Mouse (Mus musculus): ENCODE results near the gene Bag5.
"Not testable (repeated sequence)": the region's sequence is repeated elsewhere in the genome, so short reads cannot be mapped to it uniquely, and the experiment has no call there.

The Bag5 gene

DNA sequence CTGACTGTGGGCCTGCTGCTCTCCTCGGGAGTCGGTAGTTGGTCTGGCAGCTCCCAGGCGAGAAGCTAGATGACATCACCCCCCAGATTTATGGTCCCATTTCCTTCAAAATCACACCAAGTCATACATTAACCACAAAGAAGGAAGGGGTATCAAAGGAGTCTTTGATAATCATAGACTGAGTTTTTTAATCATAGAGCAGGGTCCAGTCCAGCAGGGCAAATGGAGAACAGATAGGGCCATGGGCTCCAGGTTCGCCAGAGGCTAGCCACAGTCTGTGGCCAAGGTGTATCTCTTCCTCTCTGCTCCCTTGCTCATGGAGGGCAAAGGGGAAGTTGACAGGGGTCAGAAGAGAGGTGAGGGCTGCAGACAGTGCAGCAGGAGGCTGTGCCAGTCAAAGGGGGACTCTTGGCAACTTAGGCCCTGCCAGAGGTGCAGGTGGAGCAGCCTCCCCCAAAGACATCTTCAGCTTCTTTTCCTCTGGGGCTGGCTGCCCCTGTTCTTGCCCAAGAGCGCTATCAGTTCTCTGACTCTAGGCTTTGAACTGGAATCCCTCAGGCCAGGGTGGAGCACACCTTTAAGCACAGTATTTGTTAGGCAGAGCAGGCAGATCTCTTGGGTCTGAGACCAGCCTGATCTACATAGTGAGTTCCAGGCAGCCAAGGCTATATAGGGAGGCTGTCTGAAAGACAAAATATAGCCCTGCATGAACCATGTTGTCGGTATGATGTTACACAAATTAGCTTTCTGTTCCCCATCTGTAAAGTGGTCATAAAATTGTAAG, 37.1 kb downstream of the Bag5 start:
- DNase-seq (ENCODE audit: low read depth, low spot score), result no peak

DNA sequence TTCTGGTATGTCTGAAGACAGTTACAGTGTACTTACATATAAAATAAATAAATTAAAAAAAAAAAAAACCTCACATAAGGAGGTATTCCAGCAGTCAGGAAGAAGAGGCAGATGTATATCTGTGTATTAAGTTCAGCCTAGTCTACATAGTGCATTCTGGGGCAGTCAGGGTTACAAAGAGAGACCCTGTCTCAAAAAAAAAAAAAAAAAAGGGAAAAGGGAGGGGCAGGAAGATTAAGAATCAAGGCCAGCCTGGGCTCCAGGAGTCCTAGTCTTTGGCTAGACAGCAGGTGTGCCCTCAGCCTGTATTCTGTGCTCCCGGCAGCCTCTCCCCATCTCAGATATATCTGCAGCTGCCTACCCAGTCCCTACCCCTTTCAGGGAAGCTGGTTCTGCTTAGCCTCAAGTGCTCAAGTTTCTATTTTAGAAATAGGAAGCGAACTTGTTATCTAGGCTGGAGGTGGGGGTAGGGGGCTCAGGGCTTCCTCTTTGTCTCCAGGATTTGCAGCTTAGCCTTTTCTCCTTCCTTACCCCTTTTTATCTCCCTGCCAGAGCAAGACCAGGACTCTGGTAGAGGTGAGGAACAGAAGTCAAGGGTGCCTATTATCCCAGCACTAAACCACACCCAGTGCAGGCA, 38.1 kb downstream of the Bag5 start:
- no peak for DNase-seq (ENCODE audit: low read depth, low spot score)

DNA sequence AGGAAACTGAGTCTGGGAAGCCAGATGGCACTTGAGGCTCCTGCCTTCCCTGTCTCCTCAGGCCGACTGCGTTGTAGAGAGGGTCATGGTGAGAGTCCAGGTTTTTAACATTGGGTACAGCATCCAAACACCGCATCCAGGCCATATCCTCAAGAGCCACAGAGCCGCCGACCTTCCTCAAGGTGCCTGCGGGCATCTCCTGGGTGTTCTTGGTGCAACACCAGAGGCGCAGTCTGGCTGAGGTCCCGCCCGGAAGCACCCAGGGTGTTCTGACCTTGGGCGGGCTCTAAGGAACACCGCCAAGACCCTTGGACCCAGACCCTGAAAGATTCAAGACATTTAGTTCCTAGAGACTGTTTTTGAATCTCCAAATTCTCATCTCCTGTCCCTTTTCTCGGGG, 40.5 kb downstream of the Bag5 start:
- DNase-seq (ENCODE audit: low read depth, low spot score), result no peak

DNA sequence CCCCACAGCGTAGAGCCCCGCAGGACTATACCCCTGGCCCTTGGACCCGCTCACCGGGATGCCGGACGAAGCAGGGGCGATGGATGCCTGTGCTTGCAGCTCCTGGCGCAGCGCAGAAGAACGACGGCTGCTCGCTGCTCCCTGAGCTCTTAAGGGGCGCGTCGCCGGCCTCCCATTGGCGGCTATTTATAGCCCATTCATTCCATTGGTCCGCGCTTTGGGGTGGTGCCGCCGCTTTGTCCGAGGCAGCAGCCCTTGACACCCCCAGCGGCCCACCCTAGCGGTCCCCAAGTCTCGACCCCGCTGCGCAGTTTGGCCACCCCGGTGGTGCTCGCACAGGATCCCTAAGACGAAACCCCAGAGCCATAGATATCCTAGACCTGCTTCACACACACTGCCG, 40.9 kb downstream of the Bag5 start, which contains the start of gene Ckb:
Gene Ckb, minus strand, starts transcription at position 163 of the 400 bp plus-strand sequence.
- peak; percentile 85 for DNase-seq (ENCODE audit: low read depth, low spot score)

DNA sequence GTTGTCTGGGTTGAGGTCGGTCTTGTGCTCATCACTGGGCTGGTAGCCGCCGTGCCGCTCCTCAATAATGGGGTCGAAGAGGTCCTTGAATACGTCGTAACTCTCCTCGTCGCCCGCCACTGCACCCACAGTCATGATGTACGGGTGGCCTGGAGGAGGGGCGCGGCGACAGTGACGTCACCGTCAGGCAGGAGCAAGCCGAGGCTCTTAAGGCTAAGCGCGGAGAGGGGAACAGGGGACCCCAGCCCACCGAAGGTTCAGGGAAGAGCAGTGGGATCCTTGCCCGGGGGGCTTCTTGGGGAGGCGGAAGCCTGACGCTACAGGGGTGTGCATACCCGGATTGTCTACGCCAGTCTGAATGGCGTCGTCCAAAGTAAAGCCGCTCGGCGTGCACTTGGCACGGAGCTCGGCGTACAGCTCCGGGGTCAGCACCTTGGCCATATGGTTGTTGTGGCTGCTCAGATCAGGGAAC, 41.6 kb downstream of the Bag5 start:
- no peak for DNase-seq (ENCODE audit: low read depth, low spot score)

DNA sequence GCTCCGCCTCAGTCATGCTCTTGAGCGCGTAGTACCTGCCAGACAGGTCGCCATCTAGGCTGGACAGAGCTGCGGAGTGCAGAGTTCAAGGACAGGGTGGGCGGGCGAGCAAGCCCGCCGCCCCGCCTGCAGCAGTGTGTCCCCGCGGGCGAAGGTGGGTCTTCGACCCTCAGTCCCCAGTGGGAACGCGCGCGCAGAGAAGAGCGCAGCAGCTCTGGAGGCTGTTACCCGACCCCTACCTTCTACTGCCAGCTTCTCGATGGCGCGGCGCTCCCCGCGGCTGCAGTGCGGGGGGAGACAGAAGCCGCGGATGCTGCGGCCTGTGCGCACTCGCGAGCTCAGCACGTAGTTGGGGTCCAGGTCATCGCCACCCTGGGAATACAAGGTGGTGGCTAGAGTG, 42.1 kb downstream of the Bag5 start:
- DNase-seq (ENCODE audit: low read depth, low spot score), result no peak

DNA sequence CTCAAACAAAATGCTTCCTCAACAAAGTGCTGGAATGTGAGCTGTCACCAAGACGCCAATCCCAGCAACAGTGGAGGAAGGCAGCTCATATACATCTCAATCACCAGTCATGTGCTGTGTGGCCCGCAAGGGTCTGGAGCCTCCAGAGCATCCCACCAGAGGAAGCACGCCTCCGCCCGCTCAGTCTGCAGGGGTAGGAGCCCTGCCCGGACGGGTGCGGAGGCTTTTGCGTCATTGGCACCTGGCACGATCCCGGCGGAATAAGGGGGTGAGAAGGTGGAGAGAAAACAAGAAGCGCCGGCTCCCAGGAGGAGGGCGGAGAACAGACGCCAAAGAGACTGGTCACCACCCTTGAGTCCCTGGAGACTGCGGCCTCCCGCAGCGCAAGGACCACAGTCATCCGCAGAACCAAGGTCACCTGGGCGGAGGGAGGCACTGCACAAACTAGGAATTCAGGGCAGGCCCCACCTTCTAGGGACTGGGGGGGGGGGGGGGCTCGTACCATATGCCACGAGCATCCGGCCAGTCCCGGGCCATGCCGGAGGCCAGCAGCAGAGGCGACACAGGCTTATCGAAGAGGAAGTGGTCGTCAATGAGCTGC, 42.6 kb downstream of the Bag5 start:
- no peak for DNase-seq (ENCODE audit: low read depth, low spot score)

DNA sequence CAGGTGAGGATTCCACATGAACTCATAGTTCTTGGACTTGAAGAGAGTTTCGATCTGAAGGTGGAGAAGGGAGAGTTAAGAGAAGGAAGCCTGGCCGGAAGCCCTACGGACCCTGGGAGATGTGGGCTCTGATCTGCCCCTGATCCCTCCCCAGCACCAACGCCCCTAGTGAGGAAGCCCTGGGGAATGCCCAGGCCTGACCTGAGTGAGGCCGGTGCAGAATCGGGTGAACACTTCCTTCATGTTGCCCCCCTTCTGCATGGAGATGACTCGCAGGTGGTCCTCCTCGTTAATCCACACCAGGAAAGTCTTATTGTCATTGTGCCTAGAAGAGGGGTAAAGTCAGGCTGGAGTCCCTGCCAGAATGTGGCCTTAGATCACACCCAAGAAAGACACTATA, 43.1 kb downstream of the Bag5 start:
- DNase-seq (ENCODE audit: low read depth, low spot score), result no peak

DNA sequence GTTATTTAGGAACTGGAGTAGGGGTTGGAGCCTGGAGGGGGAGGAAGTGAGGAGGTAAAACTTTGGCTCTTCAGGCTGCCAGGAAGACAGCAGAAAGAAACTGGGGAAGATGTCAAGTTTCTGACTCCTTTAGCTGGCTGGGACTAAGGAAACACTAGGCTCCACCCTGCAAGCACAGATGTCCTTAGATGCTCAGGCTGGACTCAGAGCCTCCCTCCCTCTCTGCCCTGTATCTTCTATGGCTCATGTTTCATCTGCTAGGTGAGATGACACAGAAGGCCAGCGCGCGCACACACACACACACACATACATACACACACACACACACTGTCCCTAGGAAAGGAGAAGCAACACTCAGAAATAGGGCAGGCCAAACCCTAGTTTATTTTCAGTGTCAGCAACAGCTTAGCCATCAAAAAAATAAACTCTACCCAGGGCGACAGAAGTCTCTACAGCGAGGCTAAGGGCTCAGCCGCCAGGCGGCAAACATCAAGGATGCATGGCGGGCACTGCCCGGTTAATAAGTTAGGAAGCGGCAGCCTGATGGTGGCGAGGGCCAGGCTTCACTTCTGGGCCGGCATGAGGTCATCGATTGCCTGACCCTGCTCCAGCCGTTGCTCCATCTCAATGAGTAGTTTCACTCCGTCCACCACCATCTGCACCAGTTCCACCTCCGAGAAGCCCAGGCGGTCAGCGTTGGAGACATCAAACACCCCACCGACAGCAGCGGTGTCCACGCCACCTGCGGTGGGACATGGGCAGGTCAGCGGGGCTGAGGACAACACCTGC, 43.9 kb downstream of the Bag5 start:
- DNase-seq (ENCODE audit: low read depth, low spot score), result no peak

DNA sequence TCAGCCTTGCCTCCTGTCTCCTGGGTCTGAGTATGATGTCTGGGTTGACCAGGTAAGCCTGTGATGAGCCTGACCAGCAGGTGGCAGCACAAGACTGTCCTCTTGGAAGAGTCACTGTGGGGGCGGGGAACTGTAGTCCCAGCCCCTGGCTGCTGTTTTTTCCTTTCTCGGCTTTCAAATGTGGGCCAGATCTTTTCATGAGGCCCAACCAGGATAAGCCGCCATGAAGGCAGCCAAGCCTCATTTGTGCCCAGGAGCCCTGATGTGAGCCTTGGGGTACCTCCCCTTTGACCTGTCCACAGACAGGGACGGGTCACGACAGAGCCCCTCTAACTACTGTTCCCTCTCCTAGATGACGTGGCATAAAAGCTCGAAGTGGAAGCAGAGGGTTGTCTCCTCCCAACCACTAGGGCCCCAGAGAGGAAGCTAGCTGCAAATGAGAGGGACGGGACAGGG, 44.6 kb downstream of the Bag5 start:
- DNase-seq (ENCODE audit: low read depth, low spot score), result peak; percentile 94

DNA sequence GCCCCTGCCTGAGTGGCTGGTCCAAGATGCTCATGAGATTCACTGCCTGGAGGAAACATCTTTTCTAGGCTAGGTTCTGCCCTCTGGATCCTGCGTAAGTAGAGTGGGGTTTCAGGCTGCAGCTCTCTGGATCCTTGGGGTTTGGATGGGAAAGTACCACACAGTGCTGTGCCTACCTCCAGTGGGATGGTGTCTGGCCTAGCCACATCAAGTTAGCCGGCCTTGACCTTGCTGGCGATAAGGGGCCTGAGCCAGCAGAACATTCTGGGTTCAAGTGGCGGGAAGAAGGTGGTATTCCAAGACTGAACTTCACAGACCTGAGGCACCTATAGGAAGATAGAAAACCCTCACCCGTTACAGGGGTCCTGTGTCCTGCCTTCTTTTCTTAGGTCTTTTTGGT, 45.6 kb downstream of the Bag5 start:
- DNase-seq (ENCODE audit: low read depth, low spot score), result no peak

DNA sequence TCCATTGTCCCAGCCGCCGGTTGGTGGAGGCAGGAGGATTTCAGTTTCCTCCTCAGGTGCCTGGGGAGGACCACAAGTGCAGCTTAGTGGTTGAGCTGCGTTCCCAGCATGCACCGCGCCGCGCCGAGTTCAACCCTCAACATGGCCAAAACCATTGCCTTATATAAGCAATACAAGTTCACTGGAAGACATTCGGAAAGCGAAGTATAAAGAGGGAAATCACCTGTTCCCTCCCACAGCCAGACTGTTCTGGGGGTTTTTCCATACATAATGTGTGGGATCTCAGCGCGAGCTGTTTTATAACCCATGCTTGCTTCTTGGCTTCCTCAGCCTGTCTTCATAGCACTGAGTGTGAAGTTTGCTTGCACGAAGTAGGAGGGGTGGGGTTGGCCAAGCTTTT, 46.7 kb downstream of the Bag5 start:
- no peak for DNase-seq (ENCODE audit: low read depth, low spot score)

DNA sequence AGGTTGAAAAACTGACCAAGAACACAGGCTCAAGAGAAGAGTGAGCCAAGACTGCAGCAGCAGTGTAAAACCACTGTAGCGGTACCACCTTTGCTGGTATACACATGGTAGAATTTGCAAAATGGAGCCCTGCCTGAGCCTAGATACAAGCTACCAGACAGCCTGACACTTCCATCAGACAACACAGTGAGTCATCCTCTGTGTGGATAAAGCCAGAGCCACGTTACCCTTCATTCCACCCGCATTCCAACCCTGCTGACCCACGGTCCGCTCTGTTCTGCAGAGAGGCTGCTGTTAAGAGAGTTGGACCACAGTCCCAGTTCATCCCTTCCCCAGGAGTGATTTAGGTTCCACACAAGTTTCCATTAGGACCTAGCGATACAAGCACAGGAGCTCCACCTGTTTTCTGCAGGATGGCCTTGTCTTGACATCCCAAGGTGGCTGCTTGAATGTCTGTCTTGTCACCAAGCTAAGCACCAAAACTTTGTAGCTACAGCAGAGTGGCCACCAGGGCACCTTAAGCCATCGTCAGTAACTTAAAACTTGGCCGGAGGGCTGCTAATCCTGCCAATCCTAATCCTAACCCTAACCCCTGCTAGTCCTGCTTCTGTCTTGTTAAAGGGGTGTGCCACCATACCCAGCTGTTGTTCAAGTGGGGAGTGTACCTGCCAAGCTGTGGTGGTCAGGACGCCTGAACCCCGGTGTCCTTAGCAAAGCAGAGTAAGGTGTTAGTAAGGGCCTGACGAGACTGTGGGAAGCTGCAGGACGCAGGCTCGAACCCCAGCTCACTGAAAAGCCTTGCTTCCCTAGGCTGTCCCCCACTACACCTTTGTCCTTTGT, 47.8 kb downstream of the Bag5 start:
- no peak for DNase-seq (ENCODE audit: low read depth, low spot score)

DNA sequence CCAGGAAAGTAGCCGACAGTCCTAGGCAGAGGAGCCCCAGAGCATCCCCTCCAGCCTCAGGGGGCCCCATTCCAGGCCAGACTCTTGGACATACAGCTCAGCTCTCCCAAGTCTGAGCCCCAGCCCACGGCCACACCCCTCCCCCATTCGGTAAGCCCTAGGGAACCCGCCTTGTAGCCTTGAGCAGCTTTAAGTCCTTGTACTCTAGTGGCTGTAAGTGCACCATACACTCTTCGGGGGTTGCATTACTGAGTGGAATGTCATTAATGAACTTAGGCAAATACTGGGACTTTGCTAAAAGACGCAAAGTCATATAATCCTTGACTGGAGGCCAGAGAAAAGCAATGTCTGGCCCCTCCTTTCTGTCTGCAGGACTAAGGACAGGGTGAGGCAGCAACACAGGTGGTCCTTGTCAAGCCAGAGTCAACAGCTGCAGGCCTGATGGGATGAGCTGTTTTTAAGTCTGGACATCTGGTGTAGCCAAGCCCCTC, 48.9 kb downstream of the Bag5 start:
- DNase-seq (ENCODE audit: low read depth, low spot score), result peak; percentile 69

DNA sequence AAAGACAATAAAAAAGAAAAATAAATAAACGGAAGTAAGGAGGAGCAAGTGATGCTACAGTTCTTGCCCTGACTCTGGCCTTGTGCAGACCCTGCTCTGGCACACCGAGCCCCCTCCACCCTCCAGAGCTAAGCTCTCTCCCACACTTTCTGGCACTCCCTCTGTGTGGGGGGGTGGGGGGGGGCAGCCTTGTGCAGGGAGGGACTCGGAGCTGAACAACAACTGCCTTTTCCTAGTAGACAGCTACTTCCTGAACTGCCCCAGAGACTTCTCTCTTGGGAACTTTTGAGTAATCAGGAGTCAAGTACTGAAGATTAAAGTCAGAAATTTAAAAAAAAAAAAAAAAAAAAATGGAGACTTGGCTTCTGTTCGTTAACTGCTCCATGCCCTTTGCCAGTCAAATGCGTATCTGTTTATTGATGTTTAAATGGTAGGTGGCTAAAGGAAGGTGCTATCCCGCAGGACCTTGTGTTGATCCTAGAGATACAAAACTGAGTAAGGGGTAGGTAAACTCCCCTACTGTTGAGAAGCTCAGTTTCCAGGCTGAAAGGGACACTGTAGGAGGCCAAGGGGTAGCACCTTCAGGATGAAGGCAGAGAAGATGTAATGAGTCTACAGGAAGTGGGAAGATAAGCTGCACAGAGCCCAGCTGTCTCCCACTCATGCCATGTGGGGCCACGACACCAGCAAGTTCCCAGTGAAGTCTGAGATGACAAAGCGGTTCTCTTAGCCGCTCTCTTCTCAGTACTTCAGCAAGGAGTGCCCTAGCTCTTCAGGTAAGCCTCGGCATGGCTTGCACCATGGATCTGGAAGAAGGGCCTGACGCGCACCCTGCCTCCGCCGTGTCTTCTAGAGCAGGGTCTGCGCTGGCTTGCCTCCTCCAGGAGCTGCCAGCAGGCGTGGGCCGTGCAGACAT, 49.6 kb downstream of the Bag5 start:
- no peak for DNase-seq (ENCODE audit: low read depth, low spot score)

DNA sequence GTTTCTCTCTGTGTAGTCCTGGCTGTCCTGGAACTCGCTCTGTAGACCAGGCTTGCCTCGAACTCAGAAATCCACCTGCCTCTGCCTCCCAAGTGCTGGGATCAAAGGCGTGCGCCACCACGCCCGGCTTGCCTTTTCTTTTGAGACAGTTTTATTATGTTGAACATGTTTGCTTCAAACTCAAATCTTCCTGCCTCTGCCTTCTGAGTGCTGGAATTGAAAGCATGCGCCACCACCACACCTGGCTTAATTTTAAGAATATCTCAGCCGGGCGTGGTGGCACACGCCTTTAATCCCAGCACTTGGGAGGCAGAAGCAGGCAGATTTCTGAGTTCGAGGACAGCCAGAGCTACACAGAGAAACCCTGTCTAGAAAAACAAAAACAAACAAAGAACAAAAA, 51.5 kb downstream of the Bag5 start:
- not testable (repeated sequence) for DNase-seq (ENCODE audit: low read depth, low spot score)

DNA sequence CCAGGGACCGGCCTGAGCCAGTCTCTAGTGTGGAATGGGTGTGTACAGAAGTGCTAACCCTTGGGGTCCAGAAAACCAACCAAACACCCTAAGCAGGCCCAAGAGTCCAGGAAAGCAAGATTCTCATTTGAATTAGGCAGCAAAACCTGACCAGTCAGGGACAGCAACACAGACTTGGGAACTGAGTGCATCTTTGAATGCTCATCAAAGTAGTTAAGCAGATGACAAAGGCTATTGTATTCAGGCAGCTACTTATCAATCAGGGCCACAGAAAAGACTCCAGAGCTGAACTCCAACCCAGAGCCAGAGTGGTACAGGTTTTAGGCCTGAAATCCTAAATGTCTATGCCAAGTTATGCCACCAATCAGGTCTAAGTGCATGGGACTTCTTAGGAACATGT, 52.4 kb downstream of the Bag5 start:
- DNase-seq (ENCODE audit: low read depth, low spot score), result no peak
